Mouse (Mus musculus): ENCODE measurements around the gene Rnf180. TPM values are rescaled to one million over a fixed set of nuclear protein-coding genes. Genes with fewer than 3 reads are reported as not detected.
"Not testable (repeated sequence)": the region's sequence is repeated elsewhere in the genome, so short reads cannot be mapped to it uniquely, and the experiment has no call there.

Gene Rnf180
- 1 to 10 TPM; 1.5 to 2.1 TPM for total RNA-seq (2021)
- long read RNA-seq, experiment 1, partial matches to known transcripts, result 0 of 1 reads
- long read RNA-seq, experiment 1, other reads (novel, unspliced or antisense), result 1 of 1 reads
- long read RNA-seq, experiment 2, partial matches to known transcripts, result 1 of 1 reads
- long read RNA-seq, experiment 2, other reads (novel, unspliced or antisense), result 0 of 1 reads

- no peak for DNase-seq (ENCODE audit: low spot score in 2 of 2)
Observed at GRCm38 (mm10) chr13:105294715-105295114, at the start of gene Rnf180. Gene Rnf180, minus strand, starts transcription at chr13:105294815.

DNA sequence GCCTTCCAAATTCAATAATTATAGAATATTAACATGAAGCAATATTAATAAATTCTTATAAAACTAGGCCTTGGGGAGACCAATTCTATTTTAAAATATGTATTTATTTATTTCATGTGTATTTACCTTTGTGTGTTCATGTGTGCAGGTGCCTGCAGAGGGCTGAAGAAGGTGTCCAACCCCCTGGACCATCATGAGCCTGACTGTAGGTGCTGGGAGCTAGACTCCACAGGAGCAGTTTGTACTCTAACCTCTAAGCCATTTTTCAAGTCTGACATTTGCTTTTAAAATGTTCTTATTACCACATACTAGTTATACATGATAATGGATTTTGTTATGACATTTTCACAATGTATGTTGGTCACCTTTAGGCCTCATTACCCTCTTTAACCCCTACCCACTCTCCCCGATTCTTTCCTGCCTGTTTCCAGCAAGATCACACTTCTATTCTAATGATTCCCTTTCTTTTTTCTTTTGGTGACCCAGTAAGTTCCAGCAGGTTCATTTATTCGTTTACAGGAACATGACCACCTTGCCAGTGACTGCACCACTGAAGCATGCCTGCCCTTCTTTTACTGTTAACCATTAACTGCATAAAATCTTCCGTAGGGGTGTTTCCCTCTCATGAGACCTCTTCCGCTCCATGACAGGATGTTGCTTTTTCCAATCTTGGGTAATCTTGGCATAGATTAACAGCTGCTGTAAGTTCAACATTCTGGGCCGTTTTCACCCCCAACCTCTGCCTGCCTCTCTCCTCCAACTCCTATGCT, 36.8 kb upstream of the Rnf180 start:
- DNase-seq (ENCODE audit: low spot score in 2 of 2), result no peak

DNA sequence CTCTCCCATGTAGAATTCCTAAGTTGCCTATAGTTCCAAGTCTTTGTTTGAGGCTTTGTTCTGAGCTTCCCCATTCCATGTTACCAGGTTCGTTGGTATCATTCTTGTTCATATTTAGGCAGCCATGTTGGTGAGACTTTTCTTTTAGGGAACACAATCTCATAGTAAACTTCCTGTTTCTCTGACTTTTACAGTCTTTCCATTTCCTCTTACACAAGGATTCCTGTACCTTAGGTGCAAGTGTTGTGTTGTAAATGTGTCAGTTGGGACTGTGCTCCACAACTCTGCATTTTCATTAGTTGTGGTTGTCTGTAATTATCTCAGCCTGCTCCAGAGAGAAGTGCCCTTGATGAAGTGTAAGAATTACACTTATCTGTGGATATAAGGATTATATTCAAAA, 32.3 kb upstream of the Rnf180 start:
- DNase-seq (ENCODE audit: low spot score in 2 of 2), result no peak

- no peak for DNase-seq (ENCODE audit: low spot score in 2 of 2)
Observed at GRCm38 (mm10) chr13:105316926-105317325, 22.3 kb upstream of the Rnf180 start.

DNA sequence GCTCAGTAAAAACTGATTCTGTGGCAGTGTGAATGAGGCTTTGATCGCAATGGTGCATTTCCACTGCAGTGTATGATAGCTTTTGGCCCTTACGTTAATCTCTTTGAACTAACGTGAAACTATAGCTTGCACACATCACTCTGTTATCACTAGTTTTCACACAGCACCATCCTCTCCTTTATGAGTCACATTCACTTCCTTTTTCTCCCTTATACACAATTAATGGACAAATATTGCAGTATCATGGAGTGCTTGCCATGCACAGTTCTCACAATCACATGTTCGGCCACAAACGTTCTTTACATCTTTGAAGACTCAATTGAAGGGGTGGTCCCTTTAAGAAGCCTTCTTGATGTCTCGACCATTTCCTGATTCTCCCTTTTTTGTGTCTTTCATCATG, 21.4 kb upstream of the Rnf180 start:
- DNase-seq (ENCODE audit: low spot score in 2 of 2), result no peak

GRCm38 (mm10) chr13:105312763-105313162, 18.1 kb upstream of the Rnf180 start:
- no peak for DNase-seq (ENCODE audit: low spot score in 2 of 2)

DNA sequence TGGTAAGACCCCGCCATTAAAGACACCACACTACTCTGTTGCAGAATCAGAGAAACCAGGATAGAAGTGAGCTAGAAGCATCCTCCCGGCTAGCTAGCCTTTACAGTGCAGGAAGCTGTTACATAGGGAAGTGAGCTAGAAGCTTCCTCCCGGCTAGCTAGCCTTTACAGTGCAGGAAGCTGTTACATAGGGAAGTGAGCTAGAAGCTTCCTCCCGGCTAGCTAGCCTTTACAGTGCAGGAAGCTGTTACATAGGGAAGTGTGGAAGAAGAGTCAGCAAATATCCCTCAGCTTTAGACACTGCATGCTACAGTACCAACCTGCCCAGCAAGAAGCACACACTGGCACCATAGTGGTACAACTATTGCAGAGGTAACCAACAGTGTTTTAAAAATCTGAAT, 15.9 kb upstream of the Rnf180 start:
- DNase-seq (ENCODE audit: low spot score in 2 of 2), result not testable (repeated sequence)

DNA sequence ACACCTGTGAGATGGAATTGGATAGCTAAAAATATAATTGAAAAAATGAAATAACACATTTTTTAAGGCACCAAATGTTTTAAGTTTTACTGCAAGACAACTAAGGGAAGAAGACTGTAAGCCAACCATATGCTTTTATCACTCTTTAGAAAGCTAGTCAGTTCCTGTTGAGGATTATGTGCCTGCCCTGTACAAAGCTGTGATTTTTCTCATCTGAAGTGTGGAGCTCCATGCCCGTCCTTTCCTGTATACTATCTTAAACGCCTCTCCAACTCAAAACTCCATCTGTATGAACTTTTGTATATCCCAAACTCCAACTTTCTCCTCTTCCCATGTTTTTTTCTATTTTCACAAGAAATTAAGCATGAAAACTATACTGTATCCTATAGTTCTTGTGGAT, 10.9 kb upstream of the Rnf180 start:
- no peak for DNase-seq (ENCODE audit: low spot score in 2 of 2)

GRCm38 (mm10) chr13:105304054-105304453, 9.4 kb upstream of the Rnf180 start:
- no peak for DNase-seq (ENCODE audit: low spot score in 2 of 2)

DNA sequence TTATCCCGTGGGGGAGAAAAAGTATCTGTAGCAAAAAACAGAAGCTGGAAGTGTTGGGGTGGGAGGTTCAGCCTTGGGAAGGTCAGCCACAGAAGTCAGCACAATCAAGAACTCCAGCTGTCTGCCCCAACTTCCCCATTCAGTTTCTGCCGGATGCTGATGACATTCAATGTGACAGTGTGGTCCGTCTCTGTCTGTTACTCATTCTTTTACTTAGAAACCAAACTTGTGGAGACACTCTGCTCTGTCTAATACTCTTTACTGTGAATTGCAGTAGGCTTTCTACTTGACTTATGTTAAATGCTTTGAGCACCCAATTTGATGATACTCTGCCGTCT, 5.4 kb upstream of the Rnf180 start:
- DNase-seq (ENCODE audit: low spot score in 2 of 2), result no peak

DNA sequence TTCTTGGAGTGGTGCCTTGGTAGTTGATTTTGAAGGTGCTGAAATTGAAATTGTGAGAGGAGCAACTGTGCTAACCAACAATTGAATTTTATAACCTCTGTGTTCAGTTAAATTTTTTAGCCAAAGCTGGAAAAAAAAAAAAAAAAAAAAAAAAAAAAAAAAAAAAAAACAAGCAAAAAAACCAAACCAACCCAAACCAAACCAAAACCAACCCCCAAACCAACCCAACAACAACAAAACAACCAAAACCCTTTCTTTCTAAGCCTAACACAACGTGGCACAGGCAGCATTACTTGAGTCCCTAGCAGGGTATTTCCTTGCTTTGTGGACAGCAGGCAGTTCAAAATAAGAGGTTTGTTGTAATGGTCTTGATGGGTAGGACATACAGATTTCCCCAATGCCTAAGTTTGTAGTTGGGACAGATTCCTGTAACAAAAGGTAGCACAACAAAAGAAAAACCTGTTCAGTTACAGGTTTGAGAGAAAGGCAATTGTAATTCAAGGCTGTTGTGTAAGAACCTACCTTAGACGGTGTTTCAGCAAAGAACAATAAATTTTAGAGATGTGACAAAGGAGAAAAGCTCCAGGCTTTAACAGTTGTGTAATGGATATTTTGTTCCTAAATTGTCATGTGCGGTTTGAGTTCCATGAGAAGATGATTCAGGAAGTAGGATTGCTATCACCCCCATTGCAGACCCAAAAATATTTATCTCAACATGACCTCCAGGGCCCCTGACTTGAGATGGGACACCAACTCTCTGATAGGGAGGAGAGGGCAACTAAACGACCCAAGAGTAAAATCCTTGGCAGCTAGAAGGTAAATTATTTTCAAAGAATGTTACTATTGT, 4.8 kb upstream of the Rnf180 start:
- DNase-seq (ENCODE audit: low spot score in 2 of 2), result no peak

DNA sequence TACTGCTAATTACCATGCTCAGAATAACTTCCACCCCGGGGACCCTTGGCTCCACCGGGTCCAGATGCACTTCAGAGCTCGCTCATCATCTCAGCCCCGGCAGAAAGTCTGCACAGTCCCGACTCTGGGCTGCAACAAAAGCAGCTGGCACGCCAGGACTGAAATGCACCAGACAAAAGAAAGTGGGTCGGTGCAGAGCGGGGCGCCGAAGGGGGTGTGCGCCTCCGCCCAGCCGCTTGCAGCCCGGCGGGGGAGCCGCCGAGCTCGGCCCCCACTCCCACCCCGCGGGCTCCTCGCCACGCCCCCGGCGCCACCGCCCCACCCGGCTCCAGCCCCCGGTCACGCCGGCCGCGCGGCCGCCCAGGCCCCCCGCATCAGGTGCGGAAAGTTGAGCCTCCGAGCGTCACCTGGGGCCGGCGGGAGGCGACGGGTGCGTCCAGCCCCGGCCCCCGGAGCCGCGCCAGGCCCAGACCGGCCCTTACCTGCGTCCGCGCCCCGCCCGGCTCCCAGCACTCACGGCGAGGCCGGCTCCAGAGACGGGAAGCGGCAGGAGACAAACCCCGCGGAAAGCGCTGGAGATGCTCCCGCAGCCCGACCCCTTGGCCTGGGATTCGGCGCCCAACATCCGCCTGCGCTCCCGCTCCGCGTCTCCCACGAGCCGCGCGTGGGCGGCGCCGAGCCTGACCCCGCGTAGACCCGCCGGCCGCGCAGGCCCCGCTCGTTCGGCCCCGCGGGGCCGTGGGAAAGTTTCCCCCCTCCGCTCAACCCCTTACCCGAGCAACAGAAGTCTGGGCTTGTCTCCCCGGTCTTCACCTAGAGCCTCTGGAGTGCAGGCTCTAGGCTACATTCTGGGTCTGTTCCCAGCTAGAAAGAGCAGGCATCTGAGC, 591 bp downstream of the Rnf180 start:
- DNase-seq (ENCODE audit: low spot score in 2 of 2), result peak; percentile 27 to 50

DNA sequence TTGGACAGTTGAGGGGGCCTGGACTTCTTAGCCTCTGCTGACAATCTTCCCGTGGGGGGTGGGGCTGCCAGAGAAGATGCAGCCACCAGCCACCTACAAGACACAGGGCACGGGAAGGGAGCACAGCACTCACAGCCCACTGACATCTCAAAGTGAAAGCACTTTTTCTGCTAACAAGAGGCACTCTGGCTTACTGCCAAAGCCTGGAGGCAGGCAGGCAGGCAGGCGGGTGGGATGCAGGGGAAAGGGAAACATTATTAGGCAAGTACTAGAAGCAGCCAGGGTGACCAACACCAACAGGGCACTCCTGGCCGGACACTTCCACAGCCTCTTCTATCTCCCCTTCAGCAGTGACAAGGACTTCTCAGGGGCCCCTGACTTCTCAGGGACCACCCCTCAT, 2.8 kb downstream of the Rnf180 start:
- peak; percentile 24 to 34 for DNase-seq (ENCODE audit: low spot score in 2 of 2)

DNA sequence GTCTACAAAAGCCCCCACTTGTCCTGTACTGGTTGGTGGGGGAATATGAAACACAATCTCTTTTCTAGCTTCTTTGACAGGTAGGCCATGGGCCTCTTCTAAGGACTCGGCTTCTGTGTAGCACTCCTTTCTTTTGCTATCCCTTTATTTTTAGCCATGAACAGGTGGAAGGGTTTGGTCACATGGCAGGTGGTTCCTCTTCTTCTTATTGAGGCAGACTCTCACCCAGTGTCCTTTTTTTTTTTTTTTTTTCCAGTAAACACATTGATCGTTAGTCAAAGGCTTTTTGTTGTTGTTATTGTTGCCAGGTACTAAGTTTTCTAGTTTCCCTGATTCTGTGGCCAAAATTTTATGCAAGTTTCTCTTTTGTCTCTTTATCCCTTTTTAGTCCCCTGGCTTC, 4.0 kb downstream of the Rnf180 start:
- no peak for DNase-seq (ENCODE audit: low spot score in 2 of 2)

GRCm38 (mm10) chr13:105290021-105290420, 4.6 kb downstream of the Rnf180 start:
- DNase-seq (ENCODE audit: low spot score in 2 of 2), result no peak

DNA sequence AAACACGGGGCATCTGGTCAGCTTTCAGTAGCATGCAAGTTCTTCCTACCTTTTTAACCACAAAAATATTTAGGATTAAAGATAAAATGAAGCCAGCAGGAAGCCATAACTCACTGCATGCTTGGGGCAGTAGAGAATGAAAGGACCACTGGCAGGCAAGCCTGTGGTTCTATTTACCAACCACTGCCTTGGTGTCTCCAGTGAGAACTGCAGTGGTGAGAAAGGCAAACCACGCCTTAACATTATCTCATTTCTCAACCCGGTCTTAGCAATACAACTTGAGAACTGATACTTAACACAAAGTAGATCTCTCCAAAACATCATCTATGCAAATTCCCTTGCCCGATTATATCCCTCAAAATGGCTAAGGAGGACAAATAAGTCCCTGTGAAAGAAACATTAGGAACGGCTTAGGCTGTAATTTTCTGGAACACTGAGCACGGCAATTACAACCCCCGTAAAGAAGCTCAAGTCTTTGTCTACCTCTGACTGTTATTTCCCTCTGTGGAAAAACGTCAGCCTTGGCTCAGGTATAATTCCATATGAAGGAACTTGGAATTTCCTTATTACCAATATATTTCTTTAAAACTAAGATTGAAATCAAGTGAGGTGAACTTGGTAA, 15.1 kb downstream of the Rnf180 start:
- DNase-seq (ENCODE audit: low spot score in 2 of 2), result no peak

- no peak for DNase-seq (ENCODE audit: low spot score in 2 of 2)
Observed at GRCm38 (mm10) chr13:105270394-105271094, 24.1 kb downstream of the Rnf180 start.

GRCm38 (mm10) chr13:105267464-105267863, 27.2 kb downstream of the Rnf180 start:
- DNase-seq (ENCODE audit: low spot score in 2 of 2), result no peak

GRCm38 (mm10) chr13:105266746-105267145, 27.9 kb downstream of the Rnf180 start:
- DNase-seq (ENCODE audit: low spot score in 2 of 2), result peak in 1 of 2 experiments; percentile 25

All from gastrocnemius, postnatal 4 days (tissue).